In the genomic region with DNA sequence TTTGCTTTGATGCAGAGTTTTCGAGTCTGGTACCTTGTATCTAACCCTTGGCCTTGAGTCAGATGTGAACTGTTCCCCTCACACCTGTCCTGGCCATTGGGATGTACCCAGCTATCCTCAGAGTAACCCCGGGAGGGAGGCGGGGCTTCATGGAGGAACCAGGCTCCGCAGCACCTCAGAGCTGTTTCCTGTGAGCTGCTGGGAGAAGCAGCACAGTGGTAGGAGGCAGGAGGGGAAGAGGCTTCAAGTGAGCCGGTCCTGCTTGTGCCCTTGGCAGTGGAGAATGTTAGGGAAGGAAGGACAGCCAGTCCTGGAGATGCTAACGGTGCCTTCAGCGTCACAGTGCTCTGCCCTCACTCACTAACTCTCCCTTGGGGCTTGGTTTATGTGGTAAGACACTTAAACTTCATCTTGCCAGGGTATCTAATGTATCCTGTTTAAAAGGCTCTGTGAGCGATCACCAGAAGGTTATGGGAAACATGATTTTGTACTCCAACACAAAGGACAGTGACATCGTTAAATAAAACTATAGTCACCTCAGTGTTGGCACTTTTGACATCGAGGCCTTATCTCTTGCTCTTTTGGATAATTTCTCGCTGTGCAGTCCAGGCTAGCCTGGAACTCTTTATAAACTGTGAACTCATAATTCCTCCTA, we compare ENCODE assay signal across 14 mouse cellular contexts. TPM values are rescaled to one million over a fixed set of nuclear protein-coding genes. Genes with fewer than 3 reads are reported as not detected.
DNase-seq lines count a peak whose midpoint lies in the region; ATAC-seq and TF ChIP-seq lines count a peak whose summit lies in the region.
"Had no signal": no experiment of that assay in that cellular context is flagged by ENCODE, and none has a peak within 500 bp of the region (broad histone marks: within the 10 kb centered on the region; RNA-seq: fewer than 3 reads in every experiment).

No protein-coding gene starts in this region.

- whole genome bisulfite sequencing in intestine, embryonic 14.5 days: 80% methylated on average over 11 of the region's 11 CpGs
- WGBS in intestine, embryonic 15.5 days: 82% methylated on average over 11 of the region's 11 CpGs

- peak; percentile 47 for DNase-seq in intestine, embryonic 14.5 days (ENCODE audit: low spot score)
- no peak for DNase-seq in gastrocnemius, adult 18-20 months (ENCODE audit: low spot score)
- DNase-seq in gastrocnemius, postnatal 4 days (ENCODE audit: low spot score in 2 of 2): no peak
- no peak for DNase-seq in adrenal gland, adult 2 months
- DNase-seq: adrenal gland, adult 8-10 months; cerebellum, adult 2 months had no signal

- TF ChIP-seq CTCF in cortical plate, adult 2 months (IDR thresholded peaks at IDR 0.05; ENCODE audit: extremely low read depth, insufficient read depth, low read length): no peak

- no peaks in the 10 kb centered on the region for H3K4me1 ChIP-seq in intestine, embryonic 14.5 days (replicated peaks; ENCODE audit: control insufficient read depth, insufficient read depth, low read length)
- H3K4me1 ChIP-seq in intestine, embryonic 15.5 days (replicated peaks): no peaks in the 10 kb centered on the region
- H3K4me1 ChIP-seq in cortical plate, adult 2 months (ENCODE audit: control insufficient read depth, insufficient read depth, low read length): no peaks in the 10 kb centered on the region
- H3K4me1 ChIP-seq: hindbrain, embryonic 15.5 days; limb, embryonic 12.5 days; midbrain, embryonic 12.5 days had no signal

- 0 out of 2 replicates have a peak overlapping the region, but pooled peaks have one; percentile 6 for H3K27ac ChIP-seq in intestine, embryonic 14.5 days (ENCODE audit: low read depth)
- no peak overlapping the region for H3K27ac ChIP-seq in intestine, embryonic 15.5 days
- H3K27ac ChIP-seq in cortical plate, adult 2 months (ENCODE audit: insufficient read depth, low read length): peak overlapping the region; percentile 64; the same call in 1 of the 2 replicates
- H3K27ac ChIP-seq: hindbrain, embryonic 15.5 days; limb, embryonic 12.5 days; midbrain, embryonic 12.5 days had no signal

- ATAC-seq in intestine, embryonic 14.5 days (replicated peaks; ENCODE audit: low FRiP score, low TSS enrichment, low read depth): no peak
- no peak for ATAC-seq in intestine, embryonic 15.5 days
- ATAC-seq in CD4-positive, CD25-positive, alpha-beta regulatory T cell, adult 4 months: peak; percentile 30
- ATAC-seq in megakaryocyte, adult 5-6 weeks (ENCODE audit: poor library complexity, severe bottlenecking): peak; percentile 48

- no peak overlapping the region for H3K4me2 ChIP-seq in intestine, embryonic 14.5 days (ENCODE audit: low read length)
- no peak overlapping the region for H3K4me2 ChIP-seq in intestine, embryonic 15.5 days (replicated peaks)
- H3K4me2 ChIP-seq: hindbrain, embryonic 15.5 days; limb, embryonic 12.5 days; midbrain, embryonic 12.5 days had no signal

- TF ChIP-seq POLR2A in cortical plate, adult 2 months (IDR thresholded peaks at IDR 0.05; ENCODE audit: extremely low read depth, insufficient read depth, low read length): no peak

- H3K9ac ChIP-seq in intestine, embryonic 14.5 days (ENCODE audit: low read length): no peak overlapping the region
- H3K9ac ChIP-seq in intestine, embryonic 15.5 days: no peak overlapping the region
- H3K9ac ChIP-seq: hindbrain, embryonic 15.5 days; limb, embryonic 12.5 days; midbrain, embryonic 12.5 days had no signal

- no peaks in the 10 kb centered on the region for H3K27me3 ChIP-seq in intestine, embryonic 14.5 days (replicated peaks; ENCODE audit: control insufficient read depth, insufficient read depth, low read length)
- no peaks in the 10 kb centered on the region for H3K27me3 ChIP-seq in intestine, embryonic 15.5 days (replicated peaks)
- H3K27me3 ChIP-seq: hindbrain, embryonic 15.5 days; limb, embryonic 12.5 days; midbrain, embryonic 12.5 days had no signal

- H3K4me3 ChIP-seq in intestine, embryonic 14.5 days (ENCODE audit: low read depth, low read length): no peak overlapping the region
- H3K4me3 ChIP-seq in intestine, embryonic 15.5 days (replicated peaks): no peak overlapping the region
- H3K4me3 ChIP-seq in cortical plate, adult 2 months (ENCODE audit: insufficient read depth, low read length): no peak overlapping the region
- H3K4me3 ChIP-seq: hindbrain, embryonic 15.5 days; limb, embryonic 12.5 days; midbrain, embryonic 12.5 days had no signal

- H3K36me3 ChIP-seq in intestine, embryonic 14.5 days (ENCODE audit: control insufficient read depth, insufficient read depth, low read length): peaks cover 9% of the 10 kb centered on the region; the same call in 1 of the 2 replicates
- peaks cover 8% of the 10 kb centered on the region; the same call in 1 of the 2 replicates for H3K36me3 ChIP-seq in intestine, embryonic 15.5 days

- H3K9me3 ChIP-seq in intestine, embryonic 14.5 days (ENCODE audit: control insufficient read depth, low read length): peaks cover 8% of the 10 kb centered on the region; the same call in 1 of the 2 replicates
- no peaks in the 10 kb centered on the region for H3K9me3 ChIP-seq in intestine, embryonic 15.5 days

RNA-seq across cellular contexts. Expression of gene Gpr18, which starts 22.1 kb away (rescaled TPM):
- 0.23 and 0.62 TPM in 2 replicates for polyA plus RNA-seq in intestine, embryonic 14.5 days (2014; fragmentation: Nextera tagmentation; extraction: Ambion mirVana)
- polyA plus RNA-seq in intestine, embryonic 15.5 days (2015; fragmentation: Nextera tagmentation; extraction: Ambion mirVana): 0.29 and 0.34 TPM in 2 replicates
- 10 to 100 TPM; 92.7 to 95.9 TPM for polyA plus RNA-seq in CD4-positive, CD25-positive, alpha-beta regulatory T cell, adult 4 months (2017; shearing (Covaris generic))
- 0.06 TPM in 1 of 2 replicates, not detected in the other for polyA plus RNA-seq in cortical plate, adult 2 months (2012; rRNA removed)
- total RNA-seq in megakaryocyte, adult 5-6 weeks (2015): 11.3 and 16.1 TPM in 2 replicates
- total RNA-seq in megakaryocyte, adult 5-6 weeks (2017): 11.9 and 12.9 TPM in 2 replicates
- total RNA-seq in gastrocnemius, adult 18-20 months (2021): not detected
- not detected for total RNA-seq in gastrocnemius, postnatal 4 days (2021)
- under 1 TPM in 1 of 2 experiments, not detected in 1; 0.38 TPM for total RNA-seq in adrenal gland, adult 2 months (2021)
- polyA plus RNA-seq in adrenal gland, adult 2 months (2012; rRNA removed): 0.12 and 0.27 TPM in 2 replicates
- total RNA-seq: gastrocnemius, adult 8-10 months had no signal
- polyA plus RNA-seq: cerebellum, adult 2 months had no signal

RNA-seq across cellular contexts. Expression of gene Gpr183, which starts 27.3 kb away (rescaled TPM):
- polyA plus RNA-seq in intestine, embryonic 14.5 days (2014; fragmentation: Nextera tagmentation; extraction: Ambion mirVana): 3.4 and 4.7 TPM in 2 replicates
- polyA plus RNA-seq in intestine, embryonic 15.5 days (2015; fragmentation: Nextera tagmentation; extraction: Ambion mirVana): 3.7 TPM in 2 replicates
- 100 to 1,000 TPM; 102 to 104 TPM for polyA plus RNA-seq in CD4-positive, CD25-positive, alpha-beta regulatory T cell, adult 4 months (2017; shearing (Covaris generic))
- 1.6 and 1.9 TPM in 2 replicates for polyA plus RNA-seq in cortical plate, adult 2 months (2012; rRNA removed)
- 39.0 and 39.1 TPM in 2 replicates for total RNA-seq in megakaryocyte, adult 5-6 weeks (2015)
- 33.8 and 36.4 TPM in 2 replicates for total RNA-seq in megakaryocyte, adult 5-6 weeks (2017)
- total RNA-seq in gastrocnemius, adult 18-20 months (2021): under 1 TPM in 1 of 2 experiments, not detected in 1; 0.40 TPM
- 1 to 10 TPM; 2.2 to 2.3 TPM for total RNA-seq in gastrocnemius, postnatal 4 days (2021)
- total RNA-seq in adrenal gland, adult 2 months (2021): 1 to 10 TPM in 1 of 2 experiments, under 1 TPM in 1; 0.35 to 1.5 TPM
- 0.62 and 0.67 TPM in 2 replicates for polyA plus RNA-seq in adrenal gland, adult 2 months (2012; rRNA removed)

RNA-seq across cellular contexts. Expression of gene Ubac2, which starts 59.3 kb away (rescaled TPM):
- polyA plus RNA-seq in intestine, embryonic 14.5 days (2014; fragmentation: Nextera tagmentation; extraction: Ambion mirVana): 67.5 and 72.4 TPM in 2 replicates
- 59.3 and 61.1 TPM in 2 replicates for polyA plus RNA-seq in intestine, embryonic 15.5 days (2015; fragmentation: Nextera tagmentation; extraction: Ambion mirVana)
- polyA plus RNA-seq in CD4-positive, CD25-positive, alpha-beta regulatory T cell, adult 4 months (2017; shearing (Covaris generic)): 10 to 100 TPM; 83.5 to 93.7 TPM
- polyA plus RNA-seq in cortical plate, adult 2 months (2012; rRNA removed): 41.5 and 41.8 TPM in 2 replicates
- 34.2 and 35.6 TPM in 2 replicates for total RNA-seq in megakaryocyte, adult 5-6 weeks (2015)
- 19.3 and 27.3 TPM in 2 replicates for total RNA-seq in megakaryocyte, adult 5-6 weeks (2017)
- total RNA-seq in gastrocnemius, adult 18-20 months (2021): 10 to 100 TPM; 25.5 to 32.9 TPM
- total RNA-seq in gastrocnemius, postnatal 4 days (2021): 10 to 100 TPM; 28.4 to 30.6 TPM
- total RNA-seq in adrenal gland, adult 2 months (2021): 10 to 100 TPM; 30.4 to 42.2 TPM
- 66.7 and 69.0 TPM in 2 replicates for polyA plus RNA-seq in adrenal gland, adult 2 months (2012; rRNA removed)

Comparison
In these comparisons a context has a peak if more than half of its experiments do, and no peak if none do; other contexts are left out.
1. ATAC-seq: peak in CD4-positive, CD25-positive, alpha-beta regulatory T cell, adult 4 months (single experiment) and megakaryocyte, adult 5-6 weeks (single experiment); none in intestine, embryonic 14.5 days (single experiment) and intestine, embryonic 15.5 days (single experiment).
2. RNA of gene Gpr18, which starts 22.1 kb away (polyA plus RNA-seq): 92.7 to 95.9 TPM in CD4-positive, CD25-positive, alpha-beta regulatory T cell, adult 4 months; 0.23 to 0.62 TPM in intestine, embryonic 14.5 days, 0.29 to 0.34 TPM in intestine, embryonic 15.5 days, 0.12 to 0.27 TPM in adrenal gland, adult 2 months and 0.06 TPM in cortical plate, adult 2 months; every median in the first group is over 10 times any median in the second.
3. RNA of gene Gpr183, which starts 27.3 kb away (polyA plus RNA-seq): 102 to 104 TPM in CD4-positive, CD25-positive, alpha-beta regulatory T cell, adult 4 months; 3.7 TPM in intestine, embryonic 15.5 days, 3.4 to 4.7 TPM in intestine, embryonic 14.5 days, 1.6 to 1.9 TPM in cortical plate, adult 2 months and 0.62 to 0.67 TPM in adrenal gland, adult 2 months; every median in the first group is over 10 times any median in the second.